Mouse (Mus musculus) heart, postnatal 25 days (tissue): ENCODE results near the gene Uevld. TPM values are rescaled to one million over a fixed set of nuclear protein-coding genes. Genes with fewer than 3 reads are reported as not detected.
"Not testable (repeated sequence)": the region's sequence is repeated elsewhere in the genome, so short reads cannot be mapped to it uniquely, and the experiment has no call there.

Experiments
- DNase-seq: peaks from one replicate; pipeline ENCODE4 v3.0.0; 2022; ENCODE audit warnings: low spot score
- intact Hi-C: fragments of 180-260 bp; cut with DNase I; formaldehyde crosslinking; loops from one replicate; pipeline ENCODE4 v1.15.1; 2025
- total RNA-seq, 2 experiments: library from RNA; stranded (reverse); gene quantifications; 2 replicates each; pipeline ENCODE4 v1.2.3; 2021

The Uevld gene
- total RNA-seq = 10 to 100 TPM in 1 of 2 experiments, 1 to 10 TPM in 1; 8.2 to 10.8 TPM

- intact Hi-C loops = loop anchor here (5.0 kb wide), 1 partner anchor 116 kb away; the partner anchor contains the start of gene Ldha
Observed at GRCm38 (mm10) chr7:46957831-46958691, at the start of gene Uevld. Gene Uevld (minus strand): TSS chr7:46958527.

GRCm38 (mm10) chr7:47007818-47008167 lies 49.5 kb upstream of the Uevld start:
- no peak for DNase-seq
- intact Hi-C loops = loop anchor here (5.0 kb wide), 1 partner anchor 210 kb away; the partner anchor contains the start of genes Gtf2h1 and Hps5

More at GRCm38 (mm10) chr7:46957831-46958691, at the start of gene Uevld:
- peak; percentile 80 for DNase-seq

GRCm38 (mm10) chr7:47007109-47007780 lies 48.9 kb upstream of the Uevld start:
- intact Hi-C loops = loop anchor here (5.0 kb wide), 1 partner anchor 210 kb away; the partner anchor contains the start of genes Gtf2h1 and Hps5
- DNase-seq = no peak

GRCm38 (mm10) chr7:47003411-47004115 lies 45.2 kb upstream of the Uevld start:
- no peak for DNase-seq
- intact Hi-C loops = no loop called here

- DNase-seq = no peak
- intact Hi-C loops = no loop called here
Observed at GRCm38 (mm10) chr7:47001900-47002275, 43.6 kb upstream of the Uevld start.

GRCm38 (mm10) chr7:47001125-47001899 lies 43.0 kb upstream of the Uevld start:
- no peak for DNase-seq
- intact Hi-C loops = no loop called here

- DNase-seq = no peak
- intact Hi-C loops = no loop called here
Observed at GRCm38 (mm10) chr7:47000644-47000983, 42.3 kb upstream of the Uevld start.

- DNase-seq = no peak
- intact Hi-C loops = no loop called here
Observed at GRCm38 (mm10) chr7:46999983-47000643, 41.8 kb upstream of the Uevld start.

GRCm38 (mm10) chr7:46998942-46999341 lies 40.6 kb upstream of the Uevld start:
- intact Hi-C loops = no loop called here
- DNase-seq = no peak

GRCm38 (mm10) chr7:46997644-46998395 lies 39.5 kb upstream of the Uevld start:
- intact Hi-C loops = no loop called here
- DNase-seq = no peak

GRCm38 (mm10) chr7:46997008-46997407 lies 38.7 kb upstream of the Uevld start:
- no peak for DNase-seq
- intact Hi-C loops = no loop called here

GRCm38 (mm10) chr7:46995558-46995957 lies 37.2 kb upstream of the Uevld start:
- intact Hi-C loops = no loop called here
- DNase-seq = no peak

- no peak for DNase-seq
- intact Hi-C loops = no loop called here
Observed at GRCm38 (mm10) chr7:46993079-46993478, 34.8 kb upstream of the Uevld start.

GRCm38 (mm10) chr7:46989387-46989786 lies 31.1 kb upstream of the Uevld start:
- DNase-seq, intact Hi-C loops: not testable (repeated sequence)

GRCm38 (mm10) chr7:46987073-46987472 lies 28.7 kb upstream of the Uevld start:
- intact Hi-C loops = no loop called here
- no peak for DNase-seq

GRCm38 (mm10) chr7:46986646-46987045 lies 28.3 kb upstream of the Uevld start:
- no peak for DNase-seq
- intact Hi-C loops = no loop called here

GRCm38 (mm10) chr7:46985718-46986505 lies 27.6 kb upstream of the Uevld start:
- intact Hi-C loops = no loop called here

GRCm38 (mm10) chr7:46983280-46983679 lies 25.0 kb upstream of the Uevld start, which contains the start of gene Gm9999:
Gene Gm9999 (plus strand): TSS chr7:46983580.
- intact Hi-C loops = no loop called here
- DNase-seq = no peak

More at GRCm38 (mm10) chr7:46985718-46986505, 27.6 kb upstream of the Uevld start:
- DNase-seq = no peak
